Mouse (Mus musculus) ES-E14 (cell line): ENCODE measurements at regions not wholly inside any gene's neighbourhood (a gene's known extent, or its start where the extent isn't known, plus 50 kb on each side); places are given as distances from the start of the nearest gene placed in this dataset.
"Not testable (repeated sequence)": the region's sequence is repeated elsewhere in the genome, so short reads cannot be mapped to it uniquely, and the experiment has no call there.

Source experiments
- DNase-seq: peaks from one replicate; pipeline ENCODE4 v3.0.0-alpha.2; 2013; ENCODE audit warnings: low read depth, low spot score
- H3K27ac ChIP-seq: 2 replicates; pipeline ENCODE4 v1.5.1; 2012; ENCODE audit warnings: low read depth, mild to moderate bottlenecking, low read length, moderate library complexity, mixed read lengths; ENCODE audit not compliant: poor library complexity, insufficient read depth, severe bottlenecking
- H3K36me3 ChIP-seq: 2 replicates; pipeline ENCODE4 v1.6.1; 2012; ENCODE audit warnings: mild to moderate bottlenecking, low read length, moderate library complexity, mixed read lengths; ENCODE audit not compliant: control insufficient read depth, poor library complexity, insufficient read depth, severe bottlenecking
- H3K4me1 ChIP-seq, 2 experiments: fragments of 150-350 bp in 1 of 2; sonication (generic) in 1 of 2; 2 replicates each; pipeline ENCODE4 v1.6.1; 2012; ENCODE audit warnings: low read length in 2 of 2, mild to moderate bottlenecking in 1 of 2, mixed read lengths in 1 of 2; ENCODE audit not compliant: control insufficient read depth in 2 of 2, insufficient read depth in 2 of 2, poor library complexity in 1 of 2
- H3K4me3 ChIP-seq, 2 experiments: fragments of 150-350 bp in 1 of 2; sonication (generic) in 1 of 2; 2 replicates each; pipeline ENCODE4 v1.5.1; 2012; ENCODE audit warnings: low read length in 2 of 2, low read depth in 1 of 2, mild to moderate bottlenecking in 1 of 2, mixed read lengths in 1 of 2; ENCODE audit not compliant: insufficient read depth in 1 of 2, poor library complexity in 1 of 2, severe bottlenecking in 1 of 2
- H3K9ac ChIP-seq: 2 replicates; pipeline ENCODE4 v1.6.1; 2012; ENCODE audit warnings: low read depth, mild to moderate bottlenecking, low read length, mixed read lengths; ENCODE audit not compliant: poor library complexity, insufficient read depth, severe bottlenecking
- H3K9me3 ChIP-seq: fragments of 150-350 bp; sonication (generic); 2 replicates; pipeline ENCODE4 v1.6.1; 2012; ENCODE audit warnings: low read depth, mild to moderate bottlenecking, low read length; ENCODE audit not compliant: control insufficient read depth, insufficient read depth
- CHD2 ChIP-seq: IDR thresholded peaks from 2 replicates; pipeline ENCODE4 v1.6.1; 2014; ENCODE audit warnings: mild to moderate bottlenecking, low read depth, low read length, inconsistent platforms
- HCFC1 ChIP-seq: IDR thresholded peaks from 2 replicates; pipeline ENCODE4 v1.6.1; 2012; ENCODE audit warnings: low read length, inconsistent platforms, borderline replicate concordance; ENCODE audit not compliant: insufficient read depth
- MAFK ChIP-seq: IDR thresholded peaks from 2 replicates; pipeline ENCODE4 v1.6.1; 2014; ENCODE audit warnings: mild to moderate bottlenecking, low read depth, low read length, inconsistent platforms; ENCODE audit not compliant: insufficient read depth
- ZC3H11A ChIP-seq: IDR thresholded peaks from 2 replicates; pipeline ENCODE4 v1.6.1; 2012; ENCODE audit warnings: low read depth, mild to moderate bottlenecking, inconsistent platforms, low read length, borderline replicate concordance
- ZNF384 ChIP-seq: IDR thresholded peaks from 2 replicates; pipeline ENCODE4 v1.6.1; 2012; ENCODE audit warnings: low read depth, low read length, inconsistent platforms
- in situ Hi-C, 2 experiments: fragments of 600-800 bp; cut with MboI; formaldehyde crosslinking; loops; one replicate each; pipeline ENCODE4 v1.15.1; 2025; ENCODE audit warnings: low sequenced_read_pairs in 2 of 2, inconsistent platforms in 1 of 2; ENCODE audit not compliant: unreplicated experiment in 2 of 2

DNA sequence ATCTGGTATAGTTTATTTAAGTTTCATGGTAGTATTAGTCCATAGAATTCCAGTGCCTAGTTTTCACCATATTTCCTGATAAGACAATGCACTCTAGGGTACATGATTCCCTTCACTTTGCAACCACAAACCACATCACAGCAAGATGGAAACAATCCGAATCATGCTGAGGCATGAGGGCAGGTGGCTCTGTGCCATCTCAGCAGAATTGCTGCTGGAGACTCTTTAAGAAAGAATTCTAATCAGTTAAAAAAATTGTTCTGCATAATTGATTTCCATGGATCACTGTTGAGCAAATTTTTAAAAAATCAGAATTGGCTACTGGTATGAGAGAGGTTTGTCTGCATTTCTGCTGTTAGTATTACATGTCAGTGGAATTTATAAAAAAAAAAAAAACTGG lies 1451.1 kb upstream of the Pcdh20 start:
- H3K4me1 ChIP-seq: no peaks in the 10 kb centered on the region
- in situ Hi-C loops: loop anchor here in 1 of 2 experiments (10.0 to 25.0 kb wide), 2 partner anchors 568 to 735 kb away; no protein-coding TSS in a partner anchor
- H3K9me3 ChIP-seq: no peaks in the 10 kb centered on the region
- no peak overlapping the region for H3K4me3 ChIP-seq
- H3K27ac ChIP-seq: no peak overlapping the region
- H3K36me3 ChIP-seq: no peaks in the 10 kb centered on the region
- H3K9ac ChIP-seq: no peak overlapping the region
- no peak for DNase-seq
- TF ChIP-seq ZC3H11A (no peak), ZNF384 (no peak), MAFK (no peak), CHD2 (no peak), HCFC1 (no peak)

GRCm38 (mm10) chr14:89920586-89920985 lies 1449.4 kb upstream of the Pcdh20 start:
- H3K9ac ChIP-seq, H3K36me3 ChIP-seq, H3K4me3 ChIP-seq, H3K4me1 ChIP-seq, H3K9me3 ChIP-seq, H3K27ac ChIP-seq: not testable (repeated sequence)
- in situ Hi-C loops: loop anchor here in 1 of 2 experiments (10.0 to 25.0 kb wide), 2 partner anchors 566 to 733 kb away; no protein-coding TSS in a partner anchor
- peak; percentile 50 for DNase-seq

DNA sequence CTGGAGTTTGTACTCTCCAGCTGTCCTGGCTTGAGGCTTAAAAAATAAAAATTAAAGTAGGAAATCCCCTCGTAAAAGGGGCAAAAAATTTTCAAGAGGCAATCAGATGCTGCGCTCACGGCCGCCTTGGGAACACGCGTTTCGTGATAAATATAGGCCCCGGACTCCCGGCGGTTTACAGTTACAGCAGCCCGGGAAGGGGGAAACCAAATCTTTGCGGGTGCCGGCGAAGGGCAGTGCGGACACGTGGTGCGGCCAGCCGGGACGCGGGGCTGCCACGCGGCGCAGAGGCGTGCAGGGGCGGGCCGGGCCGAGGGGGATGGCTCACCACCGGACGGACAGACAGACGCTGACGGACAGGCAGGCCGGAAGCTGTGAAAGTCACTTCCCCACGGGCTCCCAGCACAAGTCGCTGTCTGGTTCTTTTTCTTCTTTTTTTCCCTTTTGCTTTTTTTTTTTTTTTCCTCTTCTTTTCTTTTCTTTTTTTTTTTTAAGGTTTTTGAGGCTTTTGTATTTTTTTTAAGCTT lies 1427.6 kb upstream of the Pcdh20 start:
- Histone ChIP-seq H3K4me3 (peak overlapping the region; percentile 45 to 64; a peak in 3 of 4 replicates), H3K9ac (peak overlapping the region; percentile 61; the same call in 1 of the 2 replicates)
- H3K4me1 ChIP-seq, H3K36me3 ChIP-seq, H3K27ac ChIP-seq, H3K9me3 ChIP-seq, DNase-seq, in situ Hi-C loops: not testable (repeated sequence)

DNA sequence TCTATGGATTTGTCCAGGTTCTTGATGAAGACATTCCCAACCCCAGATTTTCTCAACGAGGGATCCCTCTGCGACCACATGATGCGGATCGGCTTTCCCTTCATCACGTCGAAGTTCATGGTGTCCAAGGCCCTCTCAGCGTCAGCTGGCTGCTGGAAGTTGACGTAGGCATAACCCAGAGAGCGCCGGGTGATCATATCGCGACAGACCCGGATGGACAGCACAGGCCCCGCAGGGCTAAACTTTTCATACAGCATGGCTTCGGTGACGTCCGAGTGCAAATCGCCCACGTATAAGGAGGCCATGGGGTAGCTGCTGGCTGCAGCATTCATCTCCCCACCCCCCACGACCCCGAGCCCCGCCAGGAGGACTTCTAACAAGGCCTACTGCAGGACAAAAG lies 1426.9 kb upstream of the Pcdh20 start:
- H3K4me1 ChIP-seq, H3K9ac ChIP-seq, DNase-seq, in situ Hi-C loops, H3K27ac ChIP-seq, H3K36me3 ChIP-seq, H3K4me3 ChIP-seq, H3K9me3 ChIP-seq: not testable (repeated sequence)

DNA sequence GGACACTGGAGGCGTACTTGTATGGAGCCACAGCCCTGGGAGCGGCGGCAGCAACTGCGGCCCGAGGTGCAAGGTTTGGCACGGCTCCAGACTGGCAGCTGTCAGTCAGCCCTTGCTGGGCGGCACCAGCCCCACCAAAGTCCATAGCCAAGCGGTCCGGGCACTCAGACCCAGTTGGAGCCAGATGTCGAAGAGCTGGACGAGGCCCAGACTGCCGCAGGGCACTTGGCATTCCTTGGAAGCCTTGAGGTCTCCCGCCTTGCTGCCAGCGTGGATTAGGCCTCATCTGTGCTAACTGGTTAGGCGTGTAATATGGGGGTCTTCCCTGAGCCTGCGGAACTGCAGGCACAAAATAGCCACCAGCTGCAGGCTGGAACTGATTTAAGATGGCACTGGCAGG lies 1425.7 kb upstream of the Pcdh20 start:
- H3K27ac ChIP-seq, in situ Hi-C loops, H3K9me3 ChIP-seq, H3K36me3 ChIP-seq, H3K4me1 ChIP-seq, H3K9ac ChIP-seq: not testable (repeated sequence)
- DNase-seq: peak; percentile 7
- H3K4me3 ChIP-seq: peak overlapping the region in 1 of 2 experiments; percentile 19; a peak in 1 of 4 replicates
